Mouse (Mus musculus) kidney, embryonic 16.5 days (tissue): ENCODE measurements around the gene Irf4. TPM values are rescaled to one million over a fixed set of nuclear protein-coding genes. Genes with fewer than 3 reads are reported as not detected.

ENCODE experiments used
- ATAC-seq: fragments of 200-750 bp; cut with Nextera tagmentation; 2 replicates; pipeline ENCODE4 v1.8.0; 2017; ENCODE audit warnings: moderate TSS enrichment; ENCODE audit not compliant: low FRiP score, low TSS enrichment
- H3K27ac ChIP-seq: fragments of 300-500 bp; sonication (generic); 2 replicates; pipeline ENCODE4 v1.5.1; 2014; ENCODE audit warnings: low read length
- H3K27me3 ChIP-seq: fragments of 300-500 bp; sonication (generic); 2 replicates; pipeline ENCODE4 v1.6.1; 2014; ENCODE audit warnings: low read length, control low read depth, mixed read lengths; ENCODE audit not compliant: insufficient read depth
- H3K36me3 ChIP-seq: fragments of 300-500 bp; sonication (generic); 2 replicates; pipeline ENCODE4 v1.6.1; 2014; ENCODE audit warnings: low read length, control low read depth, mixed read lengths; ENCODE audit not compliant: insufficient read depth
- H3K4me1 ChIP-seq: fragments of 300-500 bp; sonication (generic); 2 replicates; pipeline ENCODE4 v1.6.1; 2014; ENCODE audit warnings: low read length, control low read depth, mixed read lengths; ENCODE audit not compliant: insufficient read depth
- H3K4me2 ChIP-seq: fragments of 300-500 bp; sonication (generic); replicated peaks from 2 replicates; pipeline ENCODE4 v1.6.1; 2014; ENCODE audit warnings: low read depth, low read length
- H3K4me3 ChIP-seq: fragments of 300-500 bp; sonication (generic); 2 replicates; pipeline ENCODE4 v1.5.1; 2014; ENCODE audit warnings: mild to moderate bottlenecking, low read length
- H3K9ac ChIP-seq: fragments of 300-500 bp; sonication (generic); replicated peaks from 2 replicates; pipeline ENCODE4 v1.6.1; 2014; ENCODE audit warnings: low read length
- H3K9me3 ChIP-seq: fragments of 300-500 bp; sonication (generic); 2 replicates; pipeline ENCODE4 v1.6.1; 2016; ENCODE audit warnings: low read length, control low read depth
- WGBS: fragments of 180-500 bp; shearing (Covaris S2); extraction: QIAGEN DNeasy Blood & Tissue Kit; methylation state at CpG from one replicate; pipeline ENCODE4 v1.1.7; 2014; 5-methylcytosine and 5-hydroxymethylcytosine counted together
- polyA plus RNA-seq: library from polyadenylated mRNA; unstranded; fragments of >200 nt; fragmentation: Nextera tagmentation; extraction: Ambion mirVana; gene quantifications from 2 replicates; pipeline ENCODE4 v1.2.1, GENCODE M21; 2015

Irf4 gene
- polyA plus RNA-seq, 1 experiment from 2014 or later: 0.15 TPM

DNA sequence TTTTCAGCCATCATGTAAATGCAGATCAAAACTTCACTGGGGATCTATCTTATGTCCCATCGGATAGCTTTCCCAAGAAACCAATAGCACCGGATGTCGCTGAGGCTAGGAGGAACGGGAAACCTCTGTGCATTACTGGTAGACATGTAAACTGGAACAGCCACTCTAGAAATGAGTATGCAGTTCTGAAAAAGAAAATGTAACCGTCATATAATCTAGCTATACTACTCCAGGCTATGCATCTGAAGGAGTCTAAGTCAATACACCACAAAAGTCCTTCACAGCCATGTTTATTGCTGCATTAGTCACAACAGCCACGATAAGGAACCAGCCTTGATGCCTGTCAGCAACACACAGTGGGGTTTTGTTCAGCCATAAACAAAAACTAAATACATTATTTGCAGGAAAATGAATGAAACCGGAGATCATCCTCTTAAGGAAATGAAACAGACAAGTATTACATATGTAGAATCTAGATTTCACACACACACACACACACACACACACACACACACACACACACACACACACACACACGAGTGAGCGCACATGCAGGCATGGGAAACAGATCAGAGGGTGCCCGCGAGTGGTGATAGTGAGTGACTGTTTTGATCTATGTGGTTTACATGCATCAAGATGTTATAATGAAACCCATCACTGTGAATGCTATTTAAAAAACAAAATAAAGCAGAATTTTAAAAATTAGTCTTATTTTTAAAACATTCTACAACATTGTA lies 16.1 kb upstream of the Irf4 start:
- no peak for ATAC-seq
- Histone ChIP-seq H3K9me3 (no peaks in the 10 kb centered on the region), H3K27me3 (no peaks in the 10 kb centered on the region), H3K4me2 (no peak overlapping the region), H3K27ac (no peak overlapping the region), H3K9ac (no peak overlapping the region), H3K36me3 (no peaks in the 10 kb centered on the region), H3K4me3 (no peak overlapping the region), H3K4me1 (0 out of 2 replicates have a peak, but pooled peaks cover 3% of the 10 kb centered on the region)
- whole genome bisulfite sequencing: 82% methylated on average over 11 of the region's 11 CpGs

DNA sequence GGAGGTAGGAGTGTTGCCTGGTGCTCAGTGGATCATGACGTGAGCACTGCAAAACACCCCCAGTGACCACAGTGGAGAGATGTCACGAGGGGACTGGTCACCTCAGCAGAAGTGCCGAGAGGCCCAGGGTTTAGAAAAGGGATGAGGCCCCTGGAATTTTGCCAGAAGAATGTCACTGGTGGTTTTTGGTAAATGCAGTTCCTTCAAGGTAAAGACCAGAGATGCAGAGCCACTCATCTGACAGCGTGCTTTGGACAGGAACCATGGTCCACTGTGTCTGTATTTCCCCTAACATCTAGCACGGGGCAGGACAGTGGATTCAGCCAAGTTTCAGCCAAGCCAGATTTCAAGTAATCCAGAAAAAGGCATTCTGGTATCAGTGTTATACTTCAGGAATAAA lies 12.3 kb upstream of the Irf4 start:
- Histone ChIP-seq H3K27ac (no peak overlapping the region), H3K36me3 (no peaks in the 10 kb centered on the region), H3K9me3 (no peaks in the 10 kb centered on the region), H3K9ac (no peak overlapping the region), H3K4me2 (no peak overlapping the region), H3K4me1 (no peaks in the 10 kb centered on the region), H3K27me3 (no peaks in the 10 kb centered on the region), H3K4me3 (no peak overlapping the region)
- WGBS: 65% methylated on average over 5 of the region's 5 CpGs
- ATAC-seq: no peak

DNA sequence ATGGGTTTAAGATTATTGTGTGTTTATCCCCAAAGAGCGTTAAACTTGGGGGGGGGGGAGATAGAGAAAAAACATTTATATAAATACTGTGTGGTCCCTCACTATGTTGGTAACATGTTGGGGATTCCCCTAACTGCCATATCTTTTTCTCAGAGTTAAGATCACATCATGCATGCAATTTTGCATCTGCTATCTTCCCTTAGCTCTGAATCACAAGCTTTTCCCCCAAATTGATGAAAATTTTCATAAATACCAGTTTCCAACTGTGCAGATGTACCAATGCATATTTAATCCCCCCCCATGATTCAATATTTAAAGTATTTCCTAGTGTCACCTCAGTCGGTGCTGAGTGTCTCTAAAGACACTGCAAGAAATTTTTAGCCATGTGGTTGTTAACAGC lies 11.8 kb upstream of the Irf4 start:
- no peaks in the 10 kb centered on the region for H3K9me3 ChIP-seq
- no peak overlapping the region for H3K9ac ChIP-seq
- H3K4me1 ChIP-seq: no peaks in the 10 kb centered on the region
- no peak overlapping the region for H3K4me3 ChIP-seq
- no peak overlapping the region for H3K27ac ChIP-seq
- WGBS: 87% methylated on average over 2 of the region's 2 CpGs
- no peak for ATAC-seq
- H3K27me3 ChIP-seq: no peaks in the 10 kb centered on the region
- H3K36me3 ChIP-seq: no peaks in the 10 kb centered on the region
- no peak overlapping the region for H3K4me2 ChIP-seq

DNA sequence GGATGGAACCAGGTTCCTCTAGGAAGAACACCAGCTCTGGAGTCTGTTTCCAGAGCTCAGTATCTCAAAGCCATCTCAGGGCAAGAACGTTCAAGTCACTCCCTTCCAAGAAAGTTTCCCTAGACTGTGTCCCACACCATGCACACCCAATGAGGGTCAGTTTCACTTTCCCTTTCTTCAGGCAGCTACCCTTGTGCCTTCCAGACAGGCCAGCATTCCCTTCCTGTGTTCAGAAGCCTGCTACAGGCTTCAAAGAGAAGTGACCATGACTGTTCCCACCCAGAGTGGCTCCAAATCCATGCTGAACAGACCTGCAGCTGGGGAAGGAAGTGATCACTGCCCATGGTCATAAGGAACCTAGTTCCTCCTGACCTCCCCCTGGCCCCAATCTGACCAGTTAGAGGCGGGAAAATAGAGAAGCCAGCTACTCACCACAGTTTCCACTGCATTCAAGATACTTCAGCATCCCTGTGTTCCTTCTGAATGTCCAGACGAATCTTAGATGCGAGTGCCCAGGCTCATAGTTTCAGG lies 10.7 kb upstream of the Irf4 start:
- no peak for ATAC-seq
- Histone ChIP-seq H3K9ac (no peak overlapping the region), H3K27me3 (no peaks in the 10 kb centered on the region), H3K36me3 (no peaks in the 10 kb centered on the region), H3K4me2 (no peak overlapping the region), H3K4me3 (no peak overlapping the region), H3K4me1 (no peaks in the 10 kb centered on the region), H3K27ac (no peak overlapping the region), H3K9me3 (no peaks in the 10 kb centered on the region)
- 84% methylated on average over 4 of the region's 4 CpGs for WGBS

DNA sequence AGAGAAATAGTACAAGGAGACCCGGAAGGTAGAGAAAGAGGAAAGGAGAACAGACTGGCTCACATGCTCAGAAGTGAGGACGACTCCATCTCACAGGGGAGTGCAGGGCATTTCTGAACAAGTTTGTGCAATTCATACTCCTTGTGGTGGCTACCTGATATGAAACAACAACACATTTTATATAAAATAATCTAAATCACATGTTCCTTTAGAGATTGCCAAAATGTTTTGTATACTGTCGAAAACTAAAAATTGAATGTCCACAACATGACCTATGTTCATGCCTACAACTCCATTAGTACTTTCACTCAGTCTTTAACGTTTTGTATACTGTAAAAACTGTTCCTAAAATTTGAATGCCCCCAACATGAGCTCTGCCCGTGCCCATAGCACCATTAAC lies 7.9 kb upstream of the Irf4 start:
- H3K27ac ChIP-seq: no peak overlapping the region
- H3K27me3 ChIP-seq: peaks cover 5% of the 10 kb centered on the region; the same call in 1 of the 2 replicates
- 78% methylated on average over 5 of the region's 5 CpGs for WGBS
- H3K36me3 ChIP-seq: no peaks in the 10 kb centered on the region
- H3K4me2 ChIP-seq: no peak overlapping the region
- H3K4me1 ChIP-seq: no peaks in the 10 kb centered on the region
- no peak overlapping the region for H3K9ac ChIP-seq
- H3K4me3 ChIP-seq: no peak overlapping the region
- no peaks in the 10 kb centered on the region for H3K9me3 ChIP-seq
- ATAC-seq: no peak

DNA sequence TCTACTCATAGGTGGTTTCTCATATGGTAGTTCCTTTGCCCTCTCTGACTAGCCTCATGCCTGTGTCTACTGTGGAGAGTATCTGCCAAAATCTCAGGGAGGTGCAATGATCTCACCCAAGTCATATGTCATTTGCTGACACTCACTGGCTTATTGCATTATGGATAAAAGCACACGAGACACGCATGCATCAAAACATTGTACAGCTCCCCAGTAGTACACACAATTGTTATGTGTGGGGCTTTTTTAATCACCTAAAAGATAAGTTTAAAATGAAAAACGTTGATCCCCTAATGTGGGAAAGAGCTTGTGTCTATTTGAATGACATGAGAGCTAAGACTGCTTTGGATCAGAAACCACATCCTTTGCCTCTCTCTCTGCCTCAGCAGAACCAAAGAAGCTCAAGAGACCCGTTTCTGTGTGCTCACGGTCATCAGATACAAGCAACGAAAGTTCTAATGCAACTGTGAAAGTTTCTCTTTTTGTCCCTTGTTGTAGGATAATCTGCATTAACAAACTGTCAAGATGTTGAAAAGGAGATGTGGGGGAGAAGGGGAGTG lies 6.5 kb upstream of the Irf4 start:
- Histone ChIP-seq H3K4me2 (no peak overlapping the region), H3K27ac (no peak overlapping the region), H3K9me3 (no peaks in the 10 kb centered on the region), H3K36me3 (no peaks in the 10 kb centered on the region), H3K9ac (no peak overlapping the region), H3K4me1 (no peaks in the 10 kb centered on the region), H3K27me3 (peaks cover 15% of the 10 kb centered on the region), H3K4me3 (no peak overlapping the region)
- WGBS: 73% methylated on average over 6 of the region's 6 CpGs
- ATAC-seq: no peak

DNA sequence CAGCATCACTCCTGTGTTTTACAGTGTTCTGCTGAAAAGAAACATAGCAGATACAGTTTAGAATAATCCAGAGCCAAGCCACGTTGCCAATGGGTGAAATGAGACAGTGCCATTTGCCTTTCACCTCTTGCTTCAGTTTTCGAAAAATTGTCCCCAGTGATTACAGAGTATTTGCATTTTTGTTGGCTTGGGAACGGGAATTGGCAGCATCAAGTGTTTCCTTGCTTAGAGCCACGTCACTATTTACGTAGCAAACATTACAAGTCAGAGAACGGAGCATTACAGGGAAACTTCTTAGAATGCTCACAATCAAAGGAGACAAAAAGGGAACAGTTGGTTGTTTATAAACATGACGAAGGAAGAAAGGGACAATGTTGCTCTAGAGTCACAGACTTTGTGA lies 3.9 kb upstream of the Irf4 start:
- WGBS: 74% methylated on average over 7 of the region's 7 CpGs
- no peak for ATAC-seq
- Histone ChIP-seq H3K9ac (no peak overlapping the region), H3K27me3 (peaks cover 38% of the 10 kb centered on the region), H3K36me3 (no peaks in the 10 kb centered on the region), H3K4me2 (no peak overlapping the region), H3K9me3 (no peaks in the 10 kb centered on the region), H3K27ac (no peak overlapping the region), H3K4me1 (peaks cover 12% of the 10 kb centered on the region), H3K4me3 (no peak overlapping the region)

DNA sequence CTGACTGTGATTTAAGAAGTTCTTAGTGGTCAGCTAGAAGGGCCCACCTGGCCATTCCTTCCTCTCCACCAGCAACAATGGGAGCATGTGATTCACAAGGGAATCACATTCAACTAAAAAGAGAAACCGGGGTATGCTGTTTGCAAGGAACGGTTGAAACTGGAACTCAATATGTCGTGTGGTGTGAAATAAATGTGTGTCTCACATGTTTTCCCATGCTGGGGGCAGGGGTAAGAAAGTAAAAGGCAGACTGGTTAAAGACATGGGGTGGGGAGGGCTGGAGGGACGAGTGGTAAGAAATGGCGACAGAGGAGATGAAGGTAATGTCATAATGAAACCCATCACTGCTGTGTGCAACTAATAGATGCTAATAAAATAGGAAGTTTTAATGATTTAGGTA lies 2.0 kb upstream of the Irf4 start:
- WGBS: 77% methylated on average over 5 of the region's 5 CpGs
- Histone ChIP-seq H3K36me3 (no peaks in the 10 kb centered on the region), H3K27ac (no peak overlapping the region), H3K9me3 (no peaks in the 10 kb centered on the region), H3K9ac (no peak overlapping the region), H3K27me3 (peaks cover 56% of the 10 kb centered on the region), H3K4me3 (no peak overlapping the region), H3K4me2 (no peak overlapping the region), H3K4me1 (peaks cover 18% of the 10 kb centered on the region)
- no peak for ATAC-seq

DNA sequence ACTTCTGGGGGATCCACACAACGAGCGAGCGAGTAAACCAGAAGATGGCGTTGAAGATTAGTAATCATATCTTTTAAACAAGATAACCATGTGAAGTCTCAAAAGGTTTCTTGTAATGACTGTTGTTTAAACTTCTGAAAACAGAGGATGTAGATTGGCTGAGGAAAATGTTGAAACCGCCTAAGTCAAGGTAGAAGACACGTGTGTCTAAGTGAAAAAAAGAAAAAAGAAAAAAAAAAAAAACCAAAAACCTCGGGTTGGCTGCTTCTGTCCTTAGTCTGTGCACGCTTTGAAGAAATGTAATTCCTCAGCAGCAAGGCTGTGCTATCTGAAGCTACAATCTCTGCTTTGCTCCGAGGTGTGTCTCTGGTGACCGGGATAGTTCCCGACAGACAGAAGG lies 1.5 kb upstream of the Irf4 start:
- WGBS: 63% methylated on average over 11 of the region's 11 CpGs
- Histone ChIP-seq H3K27me3 (peaks cover 56% of the 10 kb centered on the region), H3K9me3 (no peaks in the 10 kb centered on the region), H3K4me1 (peaks cover 18% of the 10 kb centered on the region), H3K9ac (no peak overlapping the region), H3K4me2 (no peak overlapping the region), H3K27ac (no peak overlapping the region), H3K4me3 (no peak overlapping the region), H3K36me3 (no peaks in the 10 kb centered on the region)
- ATAC-seq: no peak

DNA sequence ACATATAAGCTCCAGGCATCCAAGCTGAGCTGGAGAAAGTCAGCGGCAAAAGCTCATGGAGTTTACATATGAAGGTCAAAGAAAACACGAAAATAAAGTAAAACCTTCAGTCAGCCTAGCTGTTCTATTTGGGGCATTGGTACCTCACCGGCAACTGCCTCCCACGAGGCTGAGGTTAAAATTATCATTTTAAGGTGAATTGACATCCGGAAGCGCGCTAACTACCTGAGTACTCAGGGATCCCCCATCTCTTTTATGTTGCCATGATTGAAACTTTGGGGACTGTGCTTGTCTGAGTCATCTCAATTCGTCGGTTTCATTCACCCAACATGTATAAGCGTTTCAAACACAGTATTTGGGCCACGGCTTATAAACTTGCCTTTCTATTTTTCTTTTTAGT lies 705 bp upstream of the Irf4 start:
- H3K4me1 ChIP-seq: peaks cover 18% of the 10 kb centered on the region
- 53% methylated on average over 11 of the region's 11 CpGs for WGBS
- no peak overlapping the region; the same call in 1 of the 2 replicates for H3K4me3 ChIP-seq
- H3K9me3 ChIP-seq: no peaks in the 10 kb centered on the region
- H3K9ac ChIP-seq: no peak overlapping the region
- no peak for ATAC-seq
- peaks cover 60% of the 10 kb centered on the region for H3K27me3 ChIP-seq
- peak overlapping the region; percentile 75; the same call in 1 of the 2 replicates for H3K4me2 ChIP-seq
- no peak overlapping the region for H3K27ac ChIP-seq
- H3K36me3 ChIP-seq: no peaks in the 10 kb centered on the region
